Mouse (Mus musculus) heart, postnatal 4 days (tissue): ENCODE results near the gene Smarcd2. TPM values are rescaled to one million over a fixed set of nuclear protein-coding genes. Genes with fewer than 3 reads are reported as not detected.

Experiments used
- DNase-seq: peaks from one replicate; pipeline ENCODE4 v3.0.0; 2021
- total RNA-seq, 2 experiments: library from RNA; stranded (reverse); gene quantifications; 2 replicates each; pipeline ENCODE4 v1.2.3; 2021

The Smarcd2 gene
- total RNA-seq, result 10 to 100 TPM; 20.2 to 20.3 TPM

GRCm38 (mm10) chr11:106272644-106273310 is at the start of gene Smarcd2:
Smarcd2 (minus strand) TSS chr11:106272972.
- DNase-seq, result peak; percentile 99

- no peak for DNase-seq
These were observed 45.9 kb upstream of the Smarcd2 start for GRCm38 (mm10) chr11:106318406-106319366.

GRCm38 (mm10) chr11:106317801-106318200 is 45.0 kb upstream of the Smarcd2 start:
- DNase-seq, result no peak

- no peak for DNase-seq
These were observed 43.6 kb upstream of the Smarcd2 start for GRCm38 (mm10) chr11:106316416-106316815.

GRCm38 (mm10) chr11:106314333-106314812 is 41.6 kb upstream of the Smarcd2 start, which contains the start of gene Cd79b:
Cd79b (minus strand) TSS chr11:106314762.
- no peak for DNase-seq

GRCm38 (mm10) chr11:106313533-106313932 is 40.8 kb upstream of the Smarcd2 start:
- DNase-seq, result no peak

- DNase-seq, result no peak
These were observed 37.4 kb upstream of the Smarcd2 start for GRCm38 (mm10) chr11:106310123-106310522.

- DNase-seq, result no peak
These were observed 35.4 kb upstream of the Smarcd2 start for GRCm38 (mm10) chr11:106308162-106308561.

GRCm38 (mm10) chr11:106307432-106307831 is 34.7 kb upstream of the Smarcd2 start:
- DNase-seq, result no peak

- DNase-seq, result no peak
These were observed 34.0 kb upstream of the Smarcd2 start for GRCm38 (mm10) chr11:106306758-106307157.

GRCm38 (mm10) chr11:106306065-106306385 is 33.3 kb upstream of the Smarcd2 start:
- DNase-seq, result no peak

GRCm38 (mm10) chr11:106305348-106306064 is 32.7 kb upstream of the Smarcd2 start:
- DNase-seq, result no peak

GRCm38 (mm10) chr11:106302634-106303033 is 29.9 kb upstream of the Smarcd2 start:
- DNase-seq, result peak; percentile 79

GRCm38 (mm10) chr11:106301765-106302164 is 29.0 kb upstream of the Smarcd2 start, which contains the start of gene Gh:
Gh (minus strand) TSS chr11:106301865.
- no peak for DNase-seq

- no peak for DNase-seq
These were observed 19.1 kb upstream of the Smarcd2 start for GRCm38 (mm10) chr11:106291861-106292260.

GRCm38 (mm10) chr11:106290376-106290775 is 17.6 kb upstream of the Smarcd2 start:
- DNase-seq, result no peak

GRCm38 (mm10) chr11:106289369-106289768 is 16.6 kb upstream of the Smarcd2 start:
- peak; percentile 91 for DNase-seq

GRCm38 (mm10) chr11:106286987-106287386 is 14.2 kb upstream of the Smarcd2 start:
- DNase-seq, result no peak

GRCm38 (mm10) chr11:106286206-106286605 is 13.4 kb upstream of the Smarcd2 start:
- no peak for DNase-seq

- no peak for DNase-seq
These were observed 11.4 kb upstream of the Smarcd2 start for GRCm38 (mm10) chr11:106284126-106284525.

GRCm38 (mm10) chr11:106283371-106283770 is 10.6 kb upstream of the Smarcd2 start:
- no peak for DNase-seq

- DNase-seq, result no peak
These were observed 9.7 kb upstream of the Smarcd2 start for GRCm38 (mm10) chr11:106282452-106282851.

- peak; percentile 96 for DNase-seq
These were observed 3.7 kb upstream of the Smarcd2 start, which contains the start of gene Tcam1 for GRCm38 (mm10) chr11:106276454-106276853. Tcam1 (plus strand) TSS chr11:106276672.
